Mouse (Mus musculus): Measurements from ENCODE around the gene Hbq1a. TPM values are rescaled to one million over a fixed set of nuclear protein-coding genes. Genes with fewer than 3 reads are reported as not detected.

Hbq1a gene
- polyA plus RNA-seq, 1 experiment from 2014 or later: not detected

GRCm38 (mm10) chr11:32347264-32347606, 47.4 kb downstream of the Hbq1a start:
- ChIA-PET CTCF (no interaction called here), POLR2A (interaction anchor here (1.0 kb wide), 1 partner anchor 12 kb away, joined by 3 read pairs; no protein-coding TSS in a partner anchor)
- no peaks in the 10 kb centered on the region for H3K27me3 ChIP-seq
- DNase-seq (ENCODE audit: low read depth, low spot score) (no peak), ATAC-seq (no peak)
- no peak for TF ChIP-seq CTCF (IDR thresholded peaks at IDR 0.05)
- in situ Hi-C loops (cut with MboI; ENCODE audit: low pct_unique_long_range_greater_than_20kb): loop anchor here (5.0 kb wide), 1 partner anchor 105 kb away; no protein-coding TSS in a partner anchor

GRCm38 (mm10) chr11:32347607-32348432, 48.0 kb downstream of the Hbq1a start, which contains the start of gene Sh3pxd2b:
Sh3pxd2b (plus strand) TSS chr11:32347820.
- CTCF ChIA-PET: no interaction called here
- ATAC-seq: peak; percentile 22

GRCm38 (mm10) chr11:32348433-32349283, 48.8 kb downstream of the Hbq1a start:
- POLR2A ChIA-PET: interaction anchor here (1.6 kb wide), 1 partner anchor 8 kb away, joined by 4 read pairs; no protein-coding TSS in a partner anchor

More at GRCm38 (mm10) chr11:32347607-32348432, 48.0 kb downstream of the Hbq1a start, which contains the start of gene Sh3pxd2b:
- DNase-seq (ENCODE audit: low read depth, low spot score): no peak
- no peaks in the 10 kb centered on the region for H3K27me3 ChIP-seq
- POLR2A ChIA-PET: interaction anchor here (1.0 to 1.6 kb wide), 2 partner anchors 9 to 11 kb away, joined by 3 to 4 read pairs; no protein-coding TSS in a partner anchor
- no peak for TF ChIP-seq CTCF (IDR thresholded peaks at IDR 0.05)
- in situ Hi-C loops (cut with MboI; ENCODE audit: low pct_unique_long_range_greater_than_20kb): loop anchor here (5.0 kb wide), 1 partner anchor 104 kb away; no protein-coding TSS in a partner anchor

DNA sequence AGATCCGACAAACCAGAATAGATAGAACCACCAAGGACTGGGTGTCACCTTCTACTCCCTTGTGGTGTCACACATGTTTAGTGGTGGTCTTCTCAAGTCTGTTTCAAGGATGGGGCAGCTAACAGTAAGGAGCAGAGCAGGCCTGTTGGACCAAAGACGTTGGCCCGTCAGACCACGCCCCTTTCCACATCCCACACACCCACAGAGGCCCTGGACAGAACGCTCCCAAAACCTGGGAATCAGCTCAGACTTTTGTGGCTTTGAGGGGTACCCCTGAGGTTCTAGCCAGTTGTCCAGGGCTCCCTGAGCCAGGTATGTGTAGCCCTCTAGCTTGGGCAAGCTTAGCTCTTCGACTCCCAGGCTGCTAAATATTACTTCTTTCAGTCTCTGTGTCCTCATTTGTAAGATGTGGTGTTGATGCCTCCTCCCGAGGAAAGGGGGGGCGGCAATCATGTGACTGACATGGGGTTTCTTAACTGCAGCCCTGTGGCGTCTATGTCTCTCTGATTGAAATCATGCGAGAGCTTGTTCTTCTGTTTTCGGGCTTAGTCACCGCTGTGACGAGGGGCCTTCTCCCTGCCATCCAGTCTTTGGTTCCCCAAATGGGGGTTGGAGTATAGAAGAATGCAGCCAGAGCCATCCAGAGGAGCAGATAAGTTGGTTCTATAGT, 49.5 kb downstream of the Hbq1a start:
- no peaks in the 10 kb centered on the region for H3K27me3 ChIP-seq
- TF ChIP-seq CTCF (IDR thresholded peaks at IDR 0.05): no peak
- POLR2A ChIA-PET: interaction anchor here (0.6 to 1.6 kb wide), 2 partner anchors 8 to 449 kb away, joined by 3 to 4 read pairs; no protein-coding TSS in a partner anchor
- ATAC-seq (no peak), DNase-seq (ENCODE audit: low read depth, low spot score) (no peak)
- CTCF ChIA-PET: interaction anchor here (1.0 to 1.1 kb wide), 3 partner anchors 21 to 310 kb away, joined by 3 read pairs; no protein-coding TSS in a partner anchor
- in situ Hi-C loops (cut with MboI; ENCODE audit: low pct_unique_long_range_greater_than_20kb): loop anchor here (5.0 kb wide), 1 partner anchor 103 kb away; no protein-coding TSS in a partner anchor

More at GRCm38 (mm10) chr11:32348433-32349283, 48.8 kb downstream of the Hbq1a start:
- DNase-seq (ENCODE audit: low read depth, low spot score) (no peak), ATAC-seq (no peak)
- no peak for TF ChIP-seq CTCF (IDR thresholded peaks at IDR 0.05)
- H3K27me3 ChIP-seq: no peaks in the 10 kb centered on the region
- CTCF ChIA-PET: interaction anchor here (1.0 to 1.1 kb wide), 3 partner anchors 21 to 311 kb away, joined by 3 read pairs; no protein-coding TSS in a partner anchor
- in situ Hi-C loops (cut with MboI; ENCODE audit: low pct_unique_long_range_greater_than_20kb): loop anchor here (5.0 kb wide), 1 partner anchor 104 kb away; no protein-coding TSS in a partner anchor

Other genes starting within 250 kb of the Hbq1a start
- gene Il9r, start 99.8 kb upstream of the Hbq1a start, polyA plus RNA-seq (2021): not detected
- gene Snrnp25, start 94.7 kb upstream of the Hbq1a start, polyA plus RNA-seq (2021): 32.0 TPM
- 50.8 TPM for gene Rhbdf1, start 77.8 kb upstream of the Hbq1a start, polyA plus RNA-seq (2021)
- 26.3 TPM for gene Mpg, start 73.6 kb upstream of the Hbq1a start, polyA plus RNA-seq (2021)
- 46.7 TPM for gene Nprl3, start 32.4 kb upstream of the Hbq1a start, polyA plus RNA-seq (2021)
- not detected for gene Hba-x, start 23.7 kb upstream of the Hbq1a start, polyA plus RNA-seq (2021)
- not detected for gene Hba-a1, start 16.6 kb upstream of the Hbq1a start, polyA plus RNA-seq (2021)
- gene Hbq1b, start 13.1 kb upstream of the Hbq1a start, polyA plus RNA-seq (2021): not detected
- gene Hba-a2, start 3.6 kb upstream of the Hbq1a start, polyA plus RNA-seq (2021): not detected
- gene Sh3pxd2b, start 47.8 kb downstream of the Hbq1a start, polyA plus RNA-seq (2021): 38.4 TPM
- gene Ubtd2, start 155.3 kb downstream of the Hbq1a start, polyA plus RNA-seq (2021): 22.4 TPM
- 1.9 TPM for gene Efcab9, start 232.0 kb downstream of the Hbq1a start, polyA plus RNA-seq (2021)
- 18.1 TPM for gene Stk10, start 233.2 kb downstream of the Hbq1a start, polyA plus RNA-seq (2021)

Measured in Patski (cell line).